ENCODE assay signal across 23 mouse cellular contexts in the genomic region with DNA sequence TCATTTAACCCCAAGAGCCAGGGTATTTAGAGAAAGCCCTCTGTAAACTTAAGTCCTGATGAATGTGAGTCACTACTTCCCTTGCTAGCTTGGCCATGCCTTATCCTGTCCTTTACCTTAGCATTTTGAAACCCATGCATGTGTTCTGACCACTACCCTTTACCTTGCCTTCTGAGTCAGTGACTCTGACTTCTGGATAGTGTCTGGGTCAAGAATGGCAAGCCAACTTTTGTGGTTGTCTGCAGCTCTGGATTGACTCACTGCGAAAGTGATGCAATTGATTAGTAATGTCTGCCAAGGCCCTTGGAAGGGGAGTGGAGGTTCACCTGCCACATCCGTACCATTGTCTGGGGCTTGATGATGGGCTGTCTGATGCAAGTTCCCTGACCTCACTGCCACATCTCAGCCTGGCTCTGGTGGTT. TPM values are rescaled to one million over a fixed set of nuclear protein-coding genes. Genes with fewer than 3 reads are reported as not detected.
DNase-seq lines count a peak whose midpoint lies in the region; ATAC-seq and TF ChIP-seq lines count a peak whose summit lies in the region.
"Had no signal": no experiment of that assay in that cellular context is flagged by ENCODE, and none has a peak within 500 bp of the region (broad histone marks: within the 10 kb centered on the region; RNA-seq: fewer than 3 reads in every experiment).

No protein-coding gene starts in this region.

- H3K36me3 ChIP-seq in lung, postnatal 0 days (ENCODE audit: insufficient read depth, low read length) = 0 out of 2 replicates have a peak, but pooled peaks cover 4% of the 10 kb centered on the region
- H3K36me3 ChIP-seq in CH12.LX (replicated peaks in 1 of 2; ENCODE audit: control insufficient read depth in 1 of 2, insufficient read depth in 1 of 2, low read length in 1 of 2) = peaks cover 12 to 42% of the 10 kb centered on the region in 2 experiments
- peaks cover 7% of the 10 kb centered on the region; the same call in 1 of the 2 replicates for H3K36me3 ChIP-seq in forebrain, postnatal 0 days (ENCODE audit: insufficient read depth)

- ATAC-seq in lung, postnatal 0 days = 0 out of 2 replicates have a peak, but pooled peaks have one; percentile 22
- 0 out of 2 replicates have a peak, but pooled peaks have one; percentile 7 for ATAC-seq in monocyte, adult 5-6 weeks (replicated peaks; ENCODE audit: insufficient number of reproducible peaks, low FRiP score, low TSS enrichment, poor library complexity, severe bottlenecking)
- ATAC-seq in forebrain, postnatal 0 days = no peak
- ATAC-seq: hindbrain, postnatal 0 days had no signal

- H3K9ac ChIP-seq in lung, postnatal 0 days (replicated peaks; ENCODE audit: low read depth) = no peak overlapping the region
- no peak overlapping the region for H3K9ac ChIP-seq in CH12.LX (ENCODE audit: insufficient read depth, low read depth)
- no peak overlapping the region for H3K9ac ChIP-seq in forebrain, postnatal 0 days
- H3K9ac ChIP-seq: embryonic facial prominence, embryonic 15.5 days; limb, embryonic 13.5 days; liver, embryonic 15.5 days; neural tube, embryonic 12.5 days had no signal

- no peaks in the 10 kb centered on the region for H3K4me1 ChIP-seq in lung, postnatal 0 days (ENCODE audit: insufficient read depth, low read depth, low read length)
- H3K4me1 ChIP-seq in lung, adult 2 months (ENCODE audit: control insufficient read depth, insufficient read depth, low read length) = peaks cover 7% of the 10 kb centered on the region
- H3K4me1 ChIP-seq in CH12.LX (ENCODE audit: control insufficient read depth in 1 of 2, insufficient read depth in 2 of 2) = peaks cover 9 to 13% of the 10 kb centered on the region in 2 experiments
- H3K4me1 ChIP-seq in forebrain, postnatal 0 days (ENCODE audit: insufficient read depth) = no peaks in the 10 kb centered on the region
- H3K4me1 ChIP-seq: liver, embryonic 15.5 days; neural tube, embryonic 12.5 days had no signal

- TF ChIP-seq RAD21 in CH12.LX (IDR thresholded peaks at IDR 0.05; ENCODE audit: low read depth, low read length) = no peak

- no peaks in the 10 kb centered on the region for H3K79me2 ChIP-seq in CH12.LX (replicated peaks; ENCODE audit: control insufficient read depth, extremely low read depth, insufficient read depth, poor library complexity, severe bottlenecking)

- dilution Hi-C loops in CH12.LX (cut with MboI; ENCODE audit: extremely low pct_ligation_motif_present, extremely low pct_unique_long_range_greater_than_20kb, low sequenced_read_pairs) = no loop called here

- H3K27ac ChIP-seq in lung, postnatal 0 days (ENCODE audit: low read length) = no peak overlapping the region
- H3K27ac ChIP-seq in CH12.LX (ENCODE audit: insufficient read depth, low read depth) = no peak overlapping the region
- no peak overlapping the region for H3K27ac ChIP-seq in forebrain, postnatal 0 days (ENCODE audit: low read depth, low read length)
- H3K27ac ChIP-seq: embryonic facial prominence, embryonic 15.5 days; hindbrain, postnatal 0 days; limb, embryonic 13.5 days; liver, embryonic 15.5 days; neural tube, embryonic 12.5 days had no signal

- in situ Hi-C loops in CH12.LX (cut with MboI; ENCODE audit: low pct_ligation_motif_present, low pct_unique_long_range_greater_than_20kb, low sequenced_read_pairs) = loop anchor here (10.0 kb wide), 1 partner anchor 149 kb away; the partner anchor contains the start of gene Cnnm4

- 89% methylated on average over 2 of the region's 2 CpGs for WGBS in lung, postnatal 0 days
- WGBS in lung, adult 2 months = 84% methylated on average over 2 of the region's 2 CpGs
- WGBS in forebrain, postnatal 0 days = 91% methylated on average over 2 of the region's 2 CpGs

- H3K27me3 ChIP-seq in lung, postnatal 0 days (replicated peaks; ENCODE audit: insufficient read depth, low read length) = no peaks in the 10 kb centered on the region
- no peaks in the 10 kb centered on the region for H3K27me3 ChIP-seq in CH12.LX (replicated peaks)
- no peaks in the 10 kb centered on the region for H3K27me3 ChIP-seq in forebrain, postnatal 0 days (ENCODE audit: insufficient read depth, low read length)
- H3K27me3 ChIP-seq: embryonic facial prominence, embryonic 15.5 days; limb, embryonic 13.5 days; liver, embryonic 15.5 days; neural tube, embryonic 12.5 days had no signal

- no peak for TF ChIP-seq EP300 in lung, postnatal 0 days (IDR thresholded peaks at IDR 0.05)
- peak; percentile 51 for TF ChIP-seq EP300 in CH12.LX (IDR thresholded peaks at IDR 0.05; ENCODE audit: low read length)

- H3K4me2 ChIP-seq in lung, postnatal 0 days (replicated peaks; ENCODE audit: low read depth, low read length) = no peak overlapping the region
- H3K4me2 ChIP-seq in CH12.LX (ENCODE audit: insufficient read depth, low read depth, poor library complexity, severe bottlenecking) = no peak overlapping the region
- H3K4me2 ChIP-seq in forebrain, postnatal 0 days (ENCODE audit: low read depth) = no peak overlapping the region
- H3K4me2 ChIP-seq: embryonic facial prominence, embryonic 15.5 days; limb, embryonic 13.5 days; liver, embryonic 15.5 days; neural tube, embryonic 12.5 days had no signal

- TF ChIP-seq POLR2A in lung, adult 2 months (IDR thresholded peaks at IDR 0.05; ENCODE audit: borderline replicate concordance, extremely low read depth, low read depth, low read length) = no peak
- TF ChIP-seq POLR2A in CH12.LX (IDR thresholded peaks at IDR 0.05; ENCODE audit: low read depth, low read length) = no peak

- DNase-seq in lung, postnatal 0 days (ENCODE audit: low spot score) = peak; percentile 29
- no peak for DNase-seq in lung, adult 2 months
- peak; percentile 49 for DNase-seq in CH12.LX (ENCODE audit: extremely low read depth)
- peak; percentile 37 to 52 for DNase-seq in adrenal gland, postnatal 36 days
- no peak for DNase-seq in embryo, embryonic 10 days (ENCODE audit: low spot score)
- no peak for DNase-seq in cerebellum, adult 9-11 months
- no peak for DNase-seq in forebrain, postnatal 0 days
- DNase-seq: cerebellum, postnatal 25 days; gastrocnemius, postnatal 14 days; kidney, adult 11 months; lung, postnatal 14 days; thymus, postnatal 36 days had no signal

- no peak overlapping the region for H3K4me3 ChIP-seq in lung, postnatal 0 days (ENCODE audit: low read depth, low read length)
- no peak overlapping the region for H3K4me3 ChIP-seq in lung, adult 2 months (replicated peaks; ENCODE audit: extremely low read depth, low read depth, low read length)
- H3K4me3 ChIP-seq in CH12.LX (replicated peaks in 1 of 3; ENCODE audit: low read depth in 2 of 3, low read length in 2 of 3, poor library complexity in 1 of 3) = no peak overlapping the region
- no peak overlapping the region for H3K4me3 ChIP-seq in forebrain, postnatal 0 days (ENCODE audit: low read depth, low read length)
- H3K4me3 ChIP-seq: embryonic facial prominence, embryonic 15.5 days; limb, embryonic 13.5 days; liver, embryonic 15.5 days; neural tube, embryonic 12.5 days had no signal

- no peaks in the 10 kb centered on the region for H3K9me3 ChIP-seq in lung, postnatal 0 days (ENCODE audit: low read length)
- no peaks in the 10 kb centered on the region for H3K9me3 ChIP-seq in CH12.LX (replicated peaks; ENCODE audit: low read length)
- no peaks in the 10 kb centered on the region for H3K9me3 ChIP-seq in forebrain, postnatal 0 days (ENCODE audit: low read length)
- H3K9me3 ChIP-seq: embryonic facial prominence, embryonic 15.5 days; limb, embryonic 13.5 days; liver, embryonic 15.5 days; neural tube, embryonic 12.5 days had no signal

- no peak for TF ChIP-seq CTCF in lung, postnatal 0 days (IDR thresholded peaks at IDR 0.05)
- no peak for TF ChIP-seq CTCF in lung, adult 2 months (IDR thresholded peaks at IDR 0.05; ENCODE audit: insufficient read depth, low read length)
- no peak for TF ChIP-seq CTCF in CH12.LX (conservative IDR thresholded peaks at IDR 0.05 in 1 of 2, IDR thresholded peaks at IDR 0.05 in 1 of 2; ENCODE audit: low read depth in 2 of 2, low read length in 2 of 2)
- no peak for TF ChIP-seq CTCF in forebrain, postnatal 0 days (IDR thresholded peaks at IDR 0.05; ENCODE audit: low read depth)

RNA-seq across cellular contexts. Expression of gene Arid5a, which starts 18.4 kb away (rescaled TPM):
- 14.9 and 15.3 TPM in 2 replicates for polyA plus RNA-seq in lung, postnatal 0 days (2015; fragmentation: Nextera tagmentation; extraction: Ambion mirVana)
- 11.2 and 13.8 TPM in 2 replicates for polyA plus RNA-seq in lung, adult 2 months (2012; rRNA removed)
- total RNA-seq in CH12.LX (2012; rRNA removed) (15.2 and 19.6 TPM in 2 replicates), CH12.LX (2014; rRNA removed) (16.0 and 17.0 TPM in 2 replicates)
- 13.2 and 16.1 TPM in 2 replicates for polyA plus RNA-seq in CH12.LX (2012; ENCODE audit: insufficient read length, low read depth)
- 1 to 10 TPM; 4.2 to 6.9 TPM for total RNA-seq in adrenal gland, postnatal 36 days (2021)
- total RNA-seq in monocyte, adult 5-6 weeks (2017) = 47.3 to 80.2 TPM (median 65.0 TPM) in 3 replicates
- 3.9 and 9.8 TPM in 2 replicates for total RNA-seq in forebrain, postnatal 0 days (2014; rRNA removed)
- polyA plus RNA-seq in forebrain, postnatal 0 days (2015; fragmentation: Nextera tagmentation; extraction: Ambion mirVana) = 2.2 and 3.4 TPM in 2 replicates

RNA-seq across cellular contexts. Expression of gene Kansl3, which starts 43.1 kb away (rescaled TPM):
- 21.3 and 23.5 TPM in 2 replicates for polyA plus RNA-seq in lung, postnatal 0 days (2015; fragmentation: Nextera tagmentation; extraction: Ambion mirVana)
- polyA plus RNA-seq in lung, adult 2 months (2012; rRNA removed) = 38.3 and 45.3 TPM in 2 replicates
- total RNA-seq in CH12.LX (2012; rRNA removed) (16.5 and 17.0 TPM in 2 replicates), CH12.LX (2014; rRNA removed) (14.3 TPM in 2 replicates)
- polyA plus RNA-seq in CH12.LX (2012; ENCODE audit: insufficient read length, low read depth) = 19.7 and 21.2 TPM in 2 replicates
- 100 to 1,000 TPM; 105 to 113 TPM for total RNA-seq in adrenal gland, postnatal 36 days (2021)
- total RNA-seq in monocyte, adult 5-6 weeks (2017) = 48.0 to 68.9 TPM (median 53.4 TPM) in 3 replicates
- 43.9 and 53.6 TPM in 2 replicates for total RNA-seq in forebrain, postnatal 0 days (2014; rRNA removed)
- 18.6 and 27.8 TPM in 2 replicates for polyA plus RNA-seq in forebrain, postnatal 0 days (2015; fragmentation: Nextera tagmentation; extraction: Ambion mirVana)

RNA-seq across cellular contexts. Expression of gene Fer1l5, which starts 46.2 kb away (rescaled TPM):
- polyA plus RNA-seq in lung, postnatal 0 days (2015; fragmentation: Nextera tagmentation; extraction: Ambion mirVana) = 0.18 and 0.26 TPM in 2 replicates
- 0.05 and 0.07 TPM in 2 replicates for polyA plus RNA-seq in lung, adult 2 months (2012; rRNA removed)
- total RNA-seq in CH12.LX (2012; rRNA removed) (0.08 TPM in 1 of 2 replicates, not detected in the other), CH12.LX (2014; rRNA removed) (not detected in 2 replicates)
- polyA plus RNA-seq in CH12.LX (2012; ENCODE audit: insufficient read length, low read depth) = 0.85 and 1.2 TPM in 2 replicates
- under 1 TPM; 0.16 to 0.20 TPM for total RNA-seq in adrenal gland, postnatal 36 days (2021)
- 0.29 TPM in 1 of 3 replicates, not detected in the others for total RNA-seq in monocyte, adult 5-6 weeks (2017)
- total RNA-seq in forebrain, postnatal 0 days (2014; rRNA removed) = 0.15 TPM in 1 of 2 replicates, not detected in the other
- 1.0 and 1.2 TPM in 2 replicates for polyA plus RNA-seq in forebrain, postnatal 0 days (2015; fragmentation: Nextera tagmentation; extraction: Ambion mirVana)
- total RNA-seq: gastrocnemius, postnatal 14 days; hematopoietic stem cell, adult 5-6 weeks; hindbrain, postnatal 0 days; layer of hippocampus, postnatal 14 days; left cerebral cortex, postnatal 10 days; MEL had no signal
- polyA plus RNA-seq: large intestine, adult 2 months had no signal

RNA-seq across cellular contexts. Expression of gene Neurl3, which starts 51.4 kb away (rescaled TPM):
- polyA plus RNA-seq in lung, postnatal 0 days (2015; fragmentation: Nextera tagmentation; extraction: Ambion mirVana) = 12.7 and 15.9 TPM in 2 replicates
- polyA plus RNA-seq in lung, adult 2 months (2012; rRNA removed) = 23.5 and 26.4 TPM in 2 replicates
- total RNA-seq in CH12.LX (2012; rRNA removed) (0.08 TPM in 1 of 2 replicates, not detected in the other), CH12.LX (2014; rRNA removed) (0.08 TPM in 1 of 2 replicates, not detected in the other)
- polyA plus RNA-seq in CH12.LX (2012; ENCODE audit: insufficient read length, low read depth) = 0.09 and 0.10 TPM in 2 replicates
- 1 to 10 TPM; 6.1 to 6.8 TPM for total RNA-seq in adrenal gland, postnatal 36 days (2021)
- total RNA-seq in monocyte, adult 5-6 weeks (2017) = 315 to 366 TPM (median 360 TPM) in 3 replicates
- total RNA-seq in forebrain, postnatal 0 days (2014; rRNA removed) = 0.43 and 0.54 TPM in 2 replicates
- polyA plus RNA-seq in forebrain, postnatal 0 days (2015; fragmentation: Nextera tagmentation; extraction: Ambion mirVana) = 0.53 and 0.85 TPM in 2 replicates

Comparison
In these comparisons a context has a peak if more than half of its experiments do, and no peak if none do; other contexts are left out.
1. DNase-seq: peak in lung, postnatal 0 days (single experiment), CH12.LX (single experiment) and adrenal gland, postnatal 36 days (2 of 2); none in lung, adult 2 months (single experiment), embryo, embryonic 10 days (single experiment), cerebellum, adult 9-11 months (single experiment) and forebrain, postnatal 0 days (single experiment).